Mouse (Mus musculus) stomach, postnatal 0 days (tissue): ENCODE measurements around the gene Slamf9.

Experiments used
- CTCF ChIP-seq: IDR thresholded peaks from 2 replicates; pipeline ENCODE4 v1.5.1; 2016; ENCODE audit warnings: antibody characterized with exemption, low read depth, mild to moderate bottlenecking, moderate library complexity
- EP300 ChIP-seq: optimal IDR thresholded peaks from 2 replicates; pipeline ENCODE3; 2016; ENCODE audit warnings: antibody characterized with exemption

DNA sequence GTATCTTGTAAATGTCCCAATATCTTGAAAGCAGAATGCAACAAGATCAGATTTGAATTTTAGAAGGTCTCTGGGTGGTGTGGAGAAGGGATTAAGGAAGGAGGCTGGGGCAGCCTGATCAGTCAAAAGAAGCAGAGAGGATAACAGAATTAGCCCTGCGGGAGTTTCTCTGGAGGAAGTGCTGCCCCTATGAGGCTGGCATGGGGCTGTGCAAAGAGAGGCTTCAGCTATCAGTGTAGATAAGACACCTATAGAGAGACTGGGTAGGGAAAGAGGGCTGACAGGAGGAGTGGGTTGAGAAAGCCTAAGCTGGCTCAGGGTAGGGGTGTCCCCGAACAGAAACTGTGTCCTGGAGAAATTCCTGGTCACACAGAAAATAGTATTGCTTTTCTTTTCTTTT, 24.9 kb upstream of the Slamf9 start:
- TF ChIP-seq CTCF: peak; percentile 45
- no peak for TF ChIP-seq EP300
